Mouse (Mus musculus) heart, embryonic 14.5 days (tissue): Measurements from ENCODE around the gene Dpysl5. TPM values are rescaled to one million over a fixed set of nuclear protein-coding genes. Genes with fewer than 3 reads are reported as not detected.

Experiments used
- ATAC-seq: fragments of 200-750 bp; cut with Nextera tagmentation; 2 replicates; pipeline ENCODE4 v1.8.0; 2017; ENCODE audit warnings: low read depth, moderate TSS enrichment; ENCODE audit not compliant: insufficient number of reproducible peaks, insufficient read depth, low FRiP score
- H3K27ac ChIP-seq, 2 experiments: fragments of 200-500 bp in 1 of 2; fragments of 300-500 bp in 1 of 2; sonication (generic) in 1 of 2; replicated peaks in 1 of 2; 2 replicates each; pipeline ENCODE4 v1.5.1; 2012 to 2014; ENCODE audit warnings: low read depth in 2 of 2, low read length in 2 of 2, control low read depth in 1 of 2, mild to moderate bottlenecking in 1 of 2, mixed read lengths in 1 of 2; ENCODE audit not compliant: control insufficient read depth in 1 of 2, insufficient read depth in 1 of 2
- H3K27me3 ChIP-seq: fragments of 300-500 bp; sonication (generic); 2 replicates; pipeline ENCODE4 v1.6.1; 2014; ENCODE audit warnings: mild to moderate bottlenecking, low read length, control low read depth; ENCODE audit not compliant: control insufficient read depth, insufficient read depth
- H3K36me3 ChIP-seq: fragments of 300-500 bp; sonication (generic); 2 replicates; pipeline ENCODE4 v1.6.1; 2014; ENCODE audit warnings: mild to moderate bottlenecking, control low read depth, low read length, mixed read lengths; ENCODE audit not compliant: control insufficient read depth, insufficient read depth
- H3K4me1 ChIP-seq, 2 experiments: fragments of 200-500 bp in 1 of 2; fragments of 300-500 bp in 1 of 2; sonication (generic) in 1 of 2; 2 replicates each; pipeline ENCODE4 v1.6.1; 2012 to 2014; ENCODE audit warnings: low read length in 2 of 2, control low read depth in 1 of 2, mixed read lengths in 1 of 2; ENCODE audit not compliant: control insufficient read depth in 2 of 2, insufficient read depth in 2 of 2
- H3K4me2 ChIP-seq: fragments of 300-500 bp; sonication (generic); 2 replicates; pipeline ENCODE4 v1.6.1; 2014; ENCODE audit warnings: mild to moderate bottlenecking, low read length
- H3K4me3 ChIP-seq, 2 experiments: fragments of 200-500 bp in 1 of 2; fragments of 300-500 bp in 1 of 2; sonication (generic) in 1 of 2; 2 replicates each; pipeline ENCODE4 v1.5.1; 2012 to 2014; ENCODE audit warnings: low read length in 2 of 2, mild to moderate bottlenecking in 2 of 2, control low read depth in 1 of 2, low read depth in 1 of 2, moderate library complexity in 1 of 2; ENCODE audit not compliant: control insufficient read depth in 1 of 2, insufficient read depth in 1 of 2
- H3K9ac ChIP-seq: fragments of 300-500 bp; sonication (generic); 2 replicates; pipeline ENCODE4 v1.6.1; 2014; ENCODE audit warnings: mild to moderate bottlenecking, low read length
- H3K9me3 ChIP-seq: fragments of 300-500 bp; sonication (generic); 2 replicates; pipeline ENCODE4 v1.6.1; 2016; ENCODE audit warnings: low read length, control low read depth; ENCODE audit not compliant: control insufficient read depth
- WGBS: fragments of 180-500 bp; shearing (Covaris S2); extraction: QIAGEN DNeasy Blood & Tissue Kit; methylation state at CpG from one replicate; pipeline ENCODE4 v1.1.7; 2014; 5-methylcytosine and 5-hydroxymethylcytosine counted together
- polyA plus RNA-seq: library from polyadenylated mRNA; unstranded; fragments of >200 nt; fragmentation: Nextera tagmentation; extraction: Ambion mirVana; gene quantifications from 2 replicates; pipeline ENCODE4 v1.2.1, GENCODE M21; 2014

The Dpysl5 gene
- polyA plus RNA-seq = 1.6 and 3.3 TPM in 2 replicates

- H3K4me2 ChIP-seq = peak within 1 kb of the TSS; percentile 95
- H3K4me3 ChIP-seq = peak within 1 kb of the TSS; percentile 46 to 53
- peaks cover 70% of the 10 kb centered on the region for H3K27me3 ChIP-seq
- H3K27ac ChIP-seq = no peak within 1 kb of the TSS
- H3K36me3 ChIP-seq = no peaks in the 10 kb centered on the region
- ATAC-seq = peak; percentile 55
- peaks cover 8 to 22% of the 10 kb centered on the region in 2 experiments; a peak in 3 of 4 replicates for H3K4me1 ChIP-seq
- H3K9ac ChIP-seq = peak within 1 kb of the TSS; percentile 64
- H3K9me3 ChIP-seq = no peaks in the 10 kb centered on the region
- WGBS = under 1% methylated on average over 64 of the region's 71 CpGs
Measured at GRCm38 (mm10) chr5:30711147-30712001, at the start of gene Dpysl5. Gene Dpysl5 (plus strand): TSS chr5:30711564.

- H3K27me3 ChIP-seq = no peaks in the 10 kb centered on the region
- H3K9ac ChIP-seq = no peak overlapping the region
- no peak for ATAC-seq
- H3K4me1 ChIP-seq = peaks cover 6 to 20% of the 10 kb centered on the region in 2 experiments
- H3K4me3 ChIP-seq = no peak overlapping the region
- WGBS = 85% methylated on average over 9 of the region's 9 CpGs
- 0 out of 2 replicates have a peak, but pooled peaks cover 3% of the 10 kb centered on the region for H3K9me3 ChIP-seq
- H3K36me3 ChIP-seq = peaks cover 15% of the 10 kb centered on the region
- no peak overlapping the region for H3K4me2 ChIP-seq
- H3K27ac ChIP-seq = no peak overlapping the region
Measured at GRCm38 (mm10) chr5:30665360-30665759, 46.0 kb upstream of the Dpysl5 start.

- 0 out of 2 replicates have a peak, but pooled peaks cover 3% of the 10 kb centered on the region for H3K9me3 ChIP-seq
- H3K4me2 ChIP-seq = peak overlapping the region; percentile 71
- H3K27me3 ChIP-seq = no peaks in the 10 kb centered on the region
- 41% methylated on average over 6 of the region's 6 CpGs for WGBS
- H3K36me3 ChIP-seq = peaks cover 21% of the 10 kb centered on the region
- no peak for ATAC-seq
- H3K27ac ChIP-seq = peak overlapping the region; percentile 94 to 95
- H3K9ac ChIP-seq = peak overlapping the region; percentile 73
- H3K4me3 ChIP-seq = peak overlapping the region; percentile 45 to 72
- H3K4me1 ChIP-seq = peaks cover 6 to 20% of the 10 kb centered on the region in 2 experiments
Measured at GRCm38 (mm10) chr5:30665968-30666367, 45.4 kb upstream of the Dpysl5 start.

GRCm38 (mm10) chr5:30666391-30667195, 44.8 kb upstream of the Dpysl5 start, which contains the start of gene Cenpa:
Gene Cenpa (plus strand): TSS chr5:30666777.
- no peaks in the 10 kb centered on the region for H3K9me3 ChIP-seq
- H3K36me3 ChIP-seq = peaks cover 28% of the 10 kb centered on the region
- no peaks in the 10 kb centered on the region for H3K27me3 ChIP-seq
- H3K4me2 ChIP-seq = peak within 1 kb of the TSS; percentile 71
- ATAC-seq = peak; percentile 90
- under 1% methylated on average over 40 of the region's 40 CpGs for WGBS
- peak within 1 kb of the TSS; percentile 94 to 95 for H3K27ac ChIP-seq
- H3K4me1 ChIP-seq = peaks cover 6 to 20% of the 10 kb centered on the region in 2 experiments
- peak within 1 kb of the TSS; percentile 72 to 81 for H3K4me3 ChIP-seq
- H3K9ac ChIP-seq = peak within 1 kb of the TSS; percentile 83

- WGBS = under 1% methylated on average over 13 of the region's 13 CpGs
- H3K27ac ChIP-seq = peak overlapping the region; percentile 49 to 74
- peaks cover 6 to 20% of the 10 kb centered on the region in 2 experiments for H3K4me1 ChIP-seq
- no peak for ATAC-seq
- peak overlapping the region; percentile 72 to 81 for H3K4me3 ChIP-seq
- peak overlapping the region; percentile 83 for H3K9ac ChIP-seq
- H3K9me3 ChIP-seq = no peaks in the 10 kb centered on the region
- peak overlapping the region; percentile 71 for H3K4me2 ChIP-seq
- no peaks in the 10 kb centered on the region for H3K27me3 ChIP-seq
- H3K36me3 ChIP-seq = peaks cover 34% of the 10 kb centered on the region
Measured at GRCm38 (mm10) chr5:30667215-30667614, 44.1 kb upstream of the Dpysl5 start.

GRCm38 (mm10) chr5:30667686-30668085, 43.7 kb upstream of the Dpysl5 start:
- H3K36me3 ChIP-seq = peaks cover 39% of the 10 kb centered on the region
- WGBS = 6% methylated on average over 3 of the region's 3 CpGs
- H3K9me3 ChIP-seq = no peaks in the 10 kb centered on the region

More at GRCm38 (mm10) chr5:30667686-30668085, 43.7 kb upstream of the Dpysl5 start:
- no peak for ATAC-seq
- Histone ChIP-seq H3K4me1 (peaks cover 6 to 20% of the 10 kb centered on the region in 2 experiments), H3K27me3 (no peaks in the 10 kb centered on the region), H3K9ac (peak overlapping the region; percentile 83), H3K27ac (no peak overlapping the region), H3K4me3 (peak overlapping the region; percentile 72 to 81), H3K4me2 (peak overlapping the region; percentile 71)
